Mouse (Mus musculus) ES-E14 (cell line): ENCODE measurements around the gene Gdf2. TPM values are rescaled to one million over a fixed set of nuclear protein-coding genes. Genes with fewer than 3 reads are reported as not detected.

Source experiments
- DNase-seq: peaks from one replicate; pipeline ENCODE4 v3.0.0-alpha.2; 2013; ENCODE audit warnings: low read depth, low spot score
- H3K27ac ChIP-seq: 2 replicates; pipeline ENCODE4 v1.5.1; 2012; ENCODE audit warnings: low read depth, mild to moderate bottlenecking, low read length, moderate library complexity, mixed read lengths; ENCODE audit not compliant: poor library complexity, insufficient read depth, severe bottlenecking
- H3K36me3 ChIP-seq: 2 replicates; pipeline ENCODE4 v1.6.1; 2012; ENCODE audit warnings: mild to moderate bottlenecking, low read length, moderate library complexity, mixed read lengths; ENCODE audit not compliant: control insufficient read depth, poor library complexity, insufficient read depth, severe bottlenecking
- H3K4me1 ChIP-seq, 2 experiments: fragments of 150-350 bp in 1 of 2; sonication (generic) in 1 of 2; 2 replicates each; pipeline ENCODE4 v1.6.1; 2012; ENCODE audit warnings: low read length in 2 of 2, mild to moderate bottlenecking in 1 of 2, mixed read lengths in 1 of 2; ENCODE audit not compliant: control insufficient read depth in 2 of 2, insufficient read depth in 2 of 2, poor library complexity in 1 of 2
- H3K4me3 ChIP-seq, 2 experiments: fragments of 150-350 bp in 1 of 2; sonication (generic) in 1 of 2; 2 replicates each; pipeline ENCODE4 v1.5.1; 2012; ENCODE audit warnings: low read length in 2 of 2, low read depth in 1 of 2, mild to moderate bottlenecking in 1 of 2, mixed read lengths in 1 of 2; ENCODE audit not compliant: insufficient read depth in 1 of 2, poor library complexity in 1 of 2, severe bottlenecking in 1 of 2
- H3K9ac ChIP-seq: 2 replicates; pipeline ENCODE4 v1.6.1; 2012; ENCODE audit warnings: low read depth, mild to moderate bottlenecking, low read length, mixed read lengths; ENCODE audit not compliant: poor library complexity, insufficient read depth, severe bottlenecking
- H3K9me3 ChIP-seq: fragments of 150-350 bp; sonication (generic); 2 replicates; pipeline ENCODE4 v1.6.1; 2012; ENCODE audit warnings: low read depth, mild to moderate bottlenecking, low read length; ENCODE audit not compliant: control insufficient read depth, insufficient read depth
- CHD2 ChIP-seq: IDR thresholded peaks from 2 replicates; pipeline ENCODE4 v1.6.1; 2014; ENCODE audit warnings: mild to moderate bottlenecking, low read depth, low read length, inconsistent platforms
- HCFC1 ChIP-seq: IDR thresholded peaks from 2 replicates; pipeline ENCODE4 v1.6.1; 2012; ENCODE audit warnings: low read length, inconsistent platforms, borderline replicate concordance; ENCODE audit not compliant: insufficient read depth
- MAFK ChIP-seq: IDR thresholded peaks from 2 replicates; pipeline ENCODE4 v1.6.1; 2014; ENCODE audit warnings: mild to moderate bottlenecking, low read depth, low read length, inconsistent platforms; ENCODE audit not compliant: insufficient read depth
- ZC3H11A ChIP-seq: IDR thresholded peaks from 2 replicates; pipeline ENCODE4 v1.6.1; 2012; ENCODE audit warnings: low read depth, mild to moderate bottlenecking, inconsistent platforms, low read length, borderline replicate concordance
- ZNF384 ChIP-seq: IDR thresholded peaks from 2 replicates; pipeline ENCODE4 v1.6.1; 2012; ENCODE audit warnings: low read depth, low read length, inconsistent platforms
- in situ Hi-C, 2 experiments: fragments of 600-800 bp; cut with MboI; formaldehyde crosslinking; loops; one replicate each; pipeline ENCODE4 v1.15.1; 2025; ENCODE audit warnings: low sequenced_read_pairs in 2 of 2, inconsistent platforms in 1 of 2; ENCODE audit not compliant: unreplicated experiment in 2 of 2
- total RNA-seq: library from RNA; depleted of rRNA; stranded (reverse); fragments of 300-350 nt; gene quantifications from 2 replicates; pipeline ENCODE4 v1.2.3, GENCODE M21; 2012; rRNA removed

Gdf2 gene
- total RNA-seq, 1 experiment: not detected

DNA sequence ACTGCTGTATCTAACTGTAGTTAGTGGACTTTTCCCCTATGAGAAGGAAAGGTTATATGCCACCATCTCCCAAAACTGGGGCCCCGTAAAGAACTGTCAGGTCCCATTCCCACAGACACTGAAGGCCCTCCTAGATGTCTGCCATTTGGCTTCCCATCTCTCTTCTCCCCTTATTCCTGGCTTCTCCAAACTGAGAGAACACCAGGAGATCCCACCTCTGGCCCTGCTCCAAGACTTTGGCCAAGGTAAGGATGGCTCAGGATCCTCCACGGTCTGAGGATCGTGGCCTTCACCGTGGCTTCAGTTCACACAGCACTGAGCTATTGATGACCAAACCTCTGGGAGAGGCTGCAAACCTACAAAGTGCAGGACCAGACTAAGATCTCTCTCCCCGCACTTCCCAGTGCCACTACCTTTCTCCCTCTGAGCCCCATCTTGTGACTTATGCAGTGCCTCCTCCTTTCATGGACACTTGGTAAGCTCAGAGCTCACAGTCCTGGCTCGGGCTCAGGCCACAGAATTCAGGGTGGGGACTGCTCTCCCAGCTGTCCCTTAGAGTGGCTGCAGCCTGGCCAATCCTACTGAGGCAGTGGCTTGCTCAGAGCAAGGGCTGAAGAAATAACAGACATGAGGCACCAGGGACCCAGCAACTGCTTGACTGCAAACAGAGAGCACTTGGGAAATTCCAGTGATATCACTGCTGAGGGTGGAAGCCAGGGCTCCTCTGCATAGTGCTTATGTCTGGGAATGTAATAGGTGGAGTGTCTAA is 52.9 kb downstream of the Gdf2 start:
- Histone ChIP-seq H3K4me3 (no peak overlapping the region), H3K36me3 (no peaks in the 10 kb centered on the region), H3K9ac (no peak overlapping the region), H3K27ac (no peak overlapping the region), H3K9me3 (no peaks in the 10 kb centered on the region), H3K4me1 (no peaks in the 10 kb centered on the region)
- no peak for DNase-seq
- TF ChIP-seq CHD2 (no peak), HCFC1 (no peak), ZNF384 (no peak), MAFK (no peak), ZC3H11A (no peak)
- in situ Hi-C loops: loop anchor here in 1 of 2 experiments (10.0 kb wide), 1 partner anchor 61 kb away; the partner anchor contains the start of gene Antxrl

Other genes starting within 250 kb of the Gdf2 start
- gene Gdf10, start 17.5 kb upstream of the Gdf2 start, total RNA-seq: 0.05 TPM in 1 of 2 replicates, not detected in the other
- not detected in 2 replicates for gene Rbp3, start 13.0 kb downstream of the Gdf2 start, total RNA-seq
- not detected in 2 replicates for gene Zfp488, start 37.7 kb downstream of the Gdf2 start, total RNA-seq
- gene Gm30083, start 74.1 kb downstream of the Gdf2 start, total RNA-seq: not detected in 2 replicates
- gene Gm5460, start 75.7 kb downstream of the Gdf2 start, total RNA-seq: not detected in 2 replicates
- gene Antxrl, start 111.7 kb downstream of the Gdf2 start, total RNA-seq: not detected in 2 replicates
- gene Anxa8, start 144.9 kb downstream of the Gdf2 start, total RNA-seq: 3.6 and 5.2 TPM in 2 replicates
- gene A630023A22Rik, start 161.7 kb downstream of the Gdf2 start, total RNA-seq: not detected in 2 replicates
- 0.45 and 0.85 TPM in 2 replicates for gene Npy4r, start 211.4 kb downstream of the Gdf2 start, total RNA-seq